Mouse (Mus musculus): ENCODE results near the gene Serpina3m.
"Not testable (repeated sequence)": the region's sequence is repeated elsewhere in the genome, so short reads cannot be mapped to it uniquely, and the experiment has no call there.

Serpina3m gene

GRCm38 (mm10) chr12:104338226-104338625, at the start of gene Serpina3m, which contains the start of gene Serpina3k:
TSS of gene Serpina3m (plus strand) at chr12:104338486.
TSS of gene Serpina3k (plus strand) at chr12:104338486.
- DNase-seq (ENCODE audit: low read depth, low spot score): not testable (repeated sequence)

GRCm38 (mm10) chr12:104289872-104290271, 48.4 kb upstream of the Serpina3m start:
- DNase-seq (ENCODE audit: low read depth, low spot score): no peak

GRCm38 (mm10) chr12:104293963-104294362, 44.3 kb upstream of the Serpina3m start:
- DNase-seq (ENCODE audit: low read depth, low spot score): no peak

- no peak for DNase-seq (ENCODE audit: low read depth, low spot score)
Observed at GRCm38 (mm10) chr12:104298049-104298448, 40.2 kb upstream of the Serpina3m start.

GRCm38 (mm10) chr12:104305991-104306390, 32.3 kb upstream of the Serpina3m start:
- DNase-seq (ENCODE audit: low read depth, low spot score): no peak

- no peak for DNase-seq (ENCODE audit: low read depth, low spot score)
Observed at GRCm38 (mm10) chr12:104314253-104314652, 24.0 kb upstream of the Serpina3m start, which contains the start of gene Serpina3j. TSS of gene Serpina3j (plus strand) at chr12:104314553.

- no peak for DNase-seq (ENCODE audit: low read depth, low spot score)
Observed at GRCm38 (mm10) chr12:104322454-104322853, 15.8 kb upstream of the Serpina3m start.

GRCm38 (mm10) chr12:104331701-104332100, 6.6 kb upstream of the Serpina3m start:
- DNase-seq (ENCODE audit: low read depth, low spot score): no peak

GRCm38 (mm10) chr12:104336873-104337272, 1.4 kb upstream of the Serpina3m start:
- not testable (repeated sequence) for DNase-seq (ENCODE audit: low read depth, low spot score)

GRCm38 (mm10) chr12:104338705-104339104, 419 bp downstream of the Serpina3m start:
- DNase-seq (ENCODE audit: low read depth, low spot score): no peak

GRCm38 (mm10) chr12:104342489-104342888, 4.2 kb downstream of the Serpina3m start:
- DNase-seq (ENCODE audit: low read depth, low spot score): not testable (repeated sequence)

GRCm38 (mm10) chr12:104345181-104345580, 6.9 kb downstream of the Serpina3m start:
- DNase-seq (ENCODE audit: low read depth, low spot score): no peak

- no peak for DNase-seq (ENCODE audit: low read depth, low spot score)
Observed at GRCm38 (mm10) chr12:104345707-104346106, 7.4 kb downstream of the Serpina3m start.

- no peak for DNase-seq (ENCODE audit: low read depth, low spot score)
Observed at GRCm38 (mm10) chr12:104347091-104347490, 8.8 kb downstream of the Serpina3m start.

- DNase-seq (ENCODE audit: low read depth, low spot score): peak; percentile 13
Observed at GRCm38 (mm10) chr12:104351812-104352211, 13.5 kb downstream of the Serpina3m start.

GRCm38 (mm10) chr12:104356006-104356405, 17.7 kb downstream of the Serpina3m start:
- no peak for DNase-seq (ENCODE audit: low read depth, low spot score)

GRCm38 (mm10) chr12:104369986-104370385, 31.7 kb downstream of the Serpina3m start:
- no peak for DNase-seq (ENCODE audit: low read depth, low spot score)

- DNase-seq (ENCODE audit: low read depth, low spot score): not testable (repeated sequence)
Observed at GRCm38 (mm10) chr12:104377179-104377578, 38.9 kb downstream of the Serpina3m start.

GRCm38 (mm10) chr12:104378351-104378750, 40.1 kb downstream of the Serpina3m start:
- DNase-seq (ENCODE audit: low read depth, low spot score): not testable (repeated sequence)

GRCm38 (mm10) chr12:104378815-104379214, 40.5 kb downstream of the Serpina3m start:
- not testable (repeated sequence) for DNase-seq (ENCODE audit: low read depth, low spot score)

GRCm38 (mm10) chr12:104379856-104380255, 41.6 kb downstream of the Serpina3m start:
- no peak for DNase-seq (ENCODE audit: low read depth, low spot score)

GRCm38 (mm10) chr12:104381071-104381604, 42.9 kb downstream of the Serpina3m start:
- DNase-seq (ENCODE audit: low read depth, low spot score): not testable (repeated sequence)

GRCm38 (mm10) chr12:104385987-104386386, 47.7 kb downstream of the Serpina3m start:
- DNase-seq (ENCODE audit: low read depth, low spot score): not testable (repeated sequence)

GRCm38 (mm10) chr12:104386878-104387277, 48.6 kb downstream of the Serpina3m start:
- not testable (repeated sequence) for DNase-seq (ENCODE audit: low read depth, low spot score)

Data from mesoderm, embryonic 11.5 days (tissue).